27 mouse cellular contexts compared by ENCODE assay signal in the genomic region with DNA sequence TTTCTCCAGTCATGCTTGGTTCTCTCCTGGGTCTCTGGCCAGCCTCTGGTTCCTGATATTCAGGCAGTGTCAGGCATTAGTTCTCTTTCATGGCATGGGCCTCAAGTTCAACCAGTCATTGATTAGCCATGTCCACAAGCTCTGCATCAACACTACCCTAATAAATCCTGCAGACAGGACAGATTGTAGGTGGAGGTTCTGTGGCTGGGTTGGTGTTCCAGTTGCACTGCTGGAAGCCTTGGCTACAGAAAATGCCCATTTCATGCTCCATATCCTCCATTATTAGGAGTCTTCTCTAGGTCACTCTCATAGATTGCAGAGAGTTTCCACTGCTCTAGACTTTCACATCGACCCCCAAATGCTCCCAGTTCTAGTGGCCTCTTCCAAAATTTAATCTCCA.
DNase-seq lines count a peak whose midpoint lies in the region; ATAC-seq lines count a peak whose summit lies in the region.
"Had no signal": no experiment of that assay in that cellular context is flagged by ENCODE, and none has a peak within 500 bp of the region (broad histone marks: within the 10 kb centered on the region; RNA-seq: fewer than 3 reads in every experiment).

No protein-coding gene starts in this region.

- H3K27me3 ChIP-seq in hindbrain, embryonic 11.5 days (ENCODE audit: control insufficient read depth, insufficient read depth, low read length): no peaks in the 10 kb centered on the region
- H3K27me3 ChIP-seq in liver, embryonic 12.5 days (replicated peaks): no peaks in the 10 kb centered on the region
- H3K27me3 ChIP-seq: forebrain, embryonic 13.5 days; heart, embryonic 12.5 days; heart, embryonic 15.5 days had no signal

- WGBS in hindbrain, embryonic 11.5 days: 79% methylated on average over 1 of the region's 1 CpGs
- WGBS in liver, embryonic 12.5 days (ENCODE audit: insufficient replicate concordance): 45% methylated on average over 1 of the region's 1 CpGs

- H3K9me3 ChIP-seq in hindbrain, embryonic 11.5 days (ENCODE audit: control insufficient read depth, low read length): no peaks in the 10 kb centered on the region
- H3K9me3 ChIP-seq in liver, embryonic 12.5 days (replicated peaks): no peaks in the 10 kb centered on the region
- H3K9me3 ChIP-seq: forebrain, embryonic 10.5 days; forebrain, embryonic 13.5 days; heart, embryonic 12.5 days; heart, embryonic 15.5 days; hindbrain, embryonic 10.5 days had no signal

- no peak overlapping the region for H3K27ac ChIP-seq in hindbrain, embryonic 11.5 days (ENCODE audit: low read depth, low read length)
- H3K27ac ChIP-seq in liver, embryonic 12.5 days: no peak overlapping the region
- H3K27ac ChIP-seq: forebrain, embryonic 10.5 days; forebrain, embryonic 13.5 days; heart, embryonic 15.5 days; hindbrain, embryonic 10.5 days; hindbrain, embryonic 14.5 days; hindbrain, postnatal 0 days had no signal

- no peak overlapping the region for H3K4me3 ChIP-seq in hindbrain, embryonic 11.5 days (ENCODE audit: low read depth, low read length)
- no peak overlapping the region for H3K4me3 ChIP-seq in liver, embryonic 12.5 days
- H3K4me3 ChIP-seq: forebrain, embryonic 10.5 days; forebrain, embryonic 13.5 days; heart, embryonic 12.5 days; heart, embryonic 15.5 days; hindbrain, embryonic 10.5 days had no signal

- no peak overlapping the region for H3K4me2 ChIP-seq in hindbrain, embryonic 11.5 days (replicated peaks; ENCODE audit: low read depth, low read length)
- H3K4me2 ChIP-seq in liver, embryonic 12.5 days: no peak overlapping the region
- H3K4me2 ChIP-seq: forebrain, embryonic 13.5 days; heart, embryonic 12.5 days; heart, embryonic 15.5 days; hindbrain, embryonic 14.5 days had no signal

- no peaks in the 10 kb centered on the region for H3K4me1 ChIP-seq in hindbrain, embryonic 11.5 days (replicated peaks; ENCODE audit: control insufficient read depth, insufficient read depth, low read length)
- H3K4me1 ChIP-seq in liver, embryonic 12.5 days: no peaks in the 10 kb centered on the region
- H3K4me1 ChIP-seq: forebrain, embryonic 10.5 days; heart, embryonic 12.5 days; heart, embryonic 15.5 days had no signal

- no peak for ATAC-seq in hindbrain, embryonic 11.5 days (ENCODE audit: low FRiP score)
- no peak for ATAC-seq in liver, embryonic 12.5 days
- ATAC-seq: activated CD4-positive, CD25-positive, alpha-beta regulatory T cell, adult 4 months; CD4-positive, CD25-positive, alpha-beta regulatory T cell, adult 4 months; forebrain, embryonic 13.5 days; forebrain, embryonic 16.5 days; hindbrain, postnatal 0 days; inflammation-experienced regulatory T-cells, adult 6 months; intestine, embryonic 16.5 days had no signal

- peak; percentile 4 for DNase-seq in cerebellum, adult 8-10 months
- no peak for DNase-seq in cerebellum, adult 11 months
- peak; percentile 83 for DNase-seq in Muller cell, postnatal 12 days (ENCODE audit: inconsistent ontology term)
- peak; percentile 20 for DNase-seq in cerebellum, adult 9-10 months
- peak; percentile 44 to 69 for DNase-seq in cerebellum, postnatal 14 days
- no peak for DNase-seq in hindbrain, embryonic 11.5 days (ENCODE audit: low spot score)
- no peak for DNase-seq in kidney, postnatal 4 days
- DNase-seq: adrenal gland, adult 8-10 months; adrenal gland, postnatal 36 days; gastrocnemius, postnatal 10 days; gastrocnemius, postnatal 36 days; heart, postnatal 10 days; heart, postnatal 36 days; kidney, adult 18-20 months had no signal

- H3K9ac ChIP-seq in hindbrain, embryonic 11.5 days (ENCODE audit: low read depth, low read length): no peak overlapping the region
- H3K9ac ChIP-seq in liver, embryonic 12.5 days: no peak overlapping the region
- H3K9ac ChIP-seq: forebrain, embryonic 13.5 days; heart, embryonic 12.5 days; heart, embryonic 15.5 days; hindbrain, embryonic 14.5 days had no signal

- no peaks in the 10 kb centered on the region for H3K36me3 ChIP-seq in hindbrain, embryonic 11.5 days (ENCODE audit: control insufficient read depth, insufficient read depth, low read length)
- H3K36me3 ChIP-seq in liver, embryonic 12.5 days: no peaks in the 10 kb centered on the region
- H3K36me3 ChIP-seq: forebrain, embryonic 10.5 days; heart, embryonic 12.5 days; heart, embryonic 15.5 days; hindbrain, embryonic 10.5 days had no signal

Comparison
In these comparisons a context has a peak if more than half of its experiments do, and no peak if none do; other contexts are left out.
1. DNase-seq: peak in cerebellum, adult 8-10 months (single experiment), Muller cell, postnatal 12 days (single experiment), cerebellum, adult 9-10 months (single experiment) and cerebellum, postnatal 14 days (2 of 2); none in cerebellum, adult 11 months (single experiment), hindbrain, embryonic 11.5 days (single experiment) and kidney, postnatal 4 days (0 of 2).